Mouse (Mus musculus) heart, adult 2 months (tissue): ENCODE data around the gene Ptprn2.

Experiments used
- CTCF ChIP-seq: fragments of 200-600 bp; IDR thresholded peaks from 2 replicates; pipeline ENCODE4 v1.8.1; 2022; ENCODE audit warnings: antibody characterized with exemption, mild to moderate bottlenecking, moderate library complexity
- EP300 ChIP-seq: fragments of 200-500 bp; IDR thresholded peaks from 2 replicates; pipeline ENCODE4 v1.6.1; 2011; ENCODE audit warnings: low read depth, low read length, control low read depth; ENCODE audit not compliant: insufficient read depth

DNA sequence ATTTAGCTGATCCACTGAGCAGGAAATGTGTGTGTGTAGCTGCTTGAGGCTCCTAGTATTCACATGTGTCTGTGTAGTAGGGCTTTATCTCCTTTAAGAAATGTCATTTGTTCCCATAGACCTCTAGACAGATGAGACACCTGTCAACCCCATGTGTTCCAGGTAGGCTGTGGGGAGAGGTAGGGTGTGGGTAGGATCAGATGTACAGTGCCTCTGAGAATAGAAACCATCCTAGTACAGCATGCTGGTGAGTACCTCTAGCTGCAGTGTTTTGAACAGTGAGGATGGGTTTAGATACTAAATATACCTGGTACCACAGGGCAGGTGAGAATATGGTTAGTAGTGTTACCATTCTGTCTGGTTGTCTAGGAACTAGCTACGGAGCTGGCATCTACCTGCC, 442.0 kb downstream of the Ptprn2 start:
- TF ChIP-seq EP300, result no peak
- TF ChIP-seq CTCF, result no peak
